Mouse (Mus musculus) liver, embryonic 14.5 days (tissue): ENCODE measurements around the gene Anxa8. TPM values are rescaled to one million over a fixed set of nuclear protein-coding genes. Genes with fewer than 3 reads are reported as not detected.

Experiments used
- ATAC-seq: fragments of 200-750 bp; cut with Nextera tagmentation; 2 replicates; pipeline ENCODE4 v1.8.0; 2017; ENCODE audit warnings: moderate number of reproducible peaks, mild to moderate bottlenecking, moderate library complexity; ENCODE audit not compliant: insufficient read depth
- DNase-seq, 3 experiments: peaks; one replicate each; pipeline ENCODE4 v3.0.0-alpha.2; 2012 to 2013; ENCODE audit warnings: low read depth in 3 of 3, low spot score in 3 of 3
- H3K27ac ChIP-seq: fragments of 300-500 bp; sonication (generic); 2 replicates; pipeline ENCODE4 v1.5.1; 2014; ENCODE audit warnings: moderate library complexity, mild to moderate bottlenecking, control low read depth, inconsistent platforms
- H3K27me3 ChIP-seq: fragments of 300-500 bp; sonication (generic); 2 replicates; pipeline ENCODE4 v1.6.1; 2014; ENCODE audit warnings: mild to moderate bottlenecking, low read length, moderate library complexity; ENCODE audit not compliant: control insufficient read depth, insufficient read depth
- H3K36me3 ChIP-seq: fragments of 300-500 bp; sonication (generic); replicated peaks from 2 replicates; pipeline ENCODE4 v1.6.1; 2014; ENCODE audit warnings: low read depth; ENCODE audit not compliant: control insufficient read depth, insufficient read depth
- H3K4me1 ChIP-seq, 2 experiments: fragments of 200-500 bp in 1 of 2; fragments of 300-500 bp in 1 of 2; sonication (generic) in 1 of 2; replicated peaks; 2 replicates each; pipeline ENCODE4 v1.6.1; 2012 to 2014; ENCODE audit warnings: antibody characterized with exemption in 1 of 2, inconsistent platforms in 1 of 2, low read length in 1 of 2; ENCODE audit not compliant: control insufficient read depth in 2 of 2, insufficient read depth in 2 of 2
- H3K4me2 ChIP-seq: fragments of 300-500 bp; sonication (generic); 2 replicates; pipeline ENCODE4 v1.6.1; 2014; ENCODE audit warnings: low read depth, mild to moderate bottlenecking, control low read depth, moderate library complexity
- H3K4me3 ChIP-seq, 2 experiments: fragments of 200-500 bp in 1 of 2; fragments of 300-500 bp in 1 of 2; sonication (generic) in 1 of 2; 2 replicates each; pipeline ENCODE4 v1.5.1; 2012 to 2014; ENCODE audit warnings: low read depth in 2 of 2, low read length in 2 of 2, mild to moderate bottlenecking in 2 of 2, control low read depth in 1 of 2, inconsistent platforms in 1 of 2, moderate library complexity in 1 of 2; ENCODE audit not compliant: insufficient read depth in 1 of 2
- H3K9ac ChIP-seq: fragments of 300-500 bp; sonication (generic); replicated peaks from 2 replicates; pipeline ENCODE4 v1.6.1; 2014; ENCODE audit warnings: mild to moderate bottlenecking, control low read depth, moderate library complexity
- H3K9me3 ChIP-seq: fragments of 300-500 bp; sonication (generic); 2 replicates; pipeline ENCODE4 v1.6.1; 2016; ENCODE audit warnings: low read length, mixed read lengths; ENCODE audit not compliant: control insufficient read depth
- CTCF ChIP-seq: IDR thresholded peaks from 2 replicates; pipeline ENCODE4 v1.5.1; 2016; ENCODE audit warnings: antibody characterized with exemption, low read depth, control low read depth
- EP300 ChIP-seq: IDR thresholded peaks from 2 replicates; pipeline ENCODE4 v1.6.1; 2016; ENCODE audit warnings: antibody characterized with exemption, low read depth
- WGBS: fragments of 180-500 bp; shearing (Covaris S2); extraction: QIAGEN DNeasy Blood & Tissue Kit; methylation state at CpG from one replicate; pipeline ENCODE4 v1.1.7; 2014; ENCODE audit not compliant: insufficient replicate concordance; 5-methylcytosine and 5-hydroxymethylcytosine counted together
- polyA plus RNA-seq, 2 experiments: library from polyadenylated mRNA; depleted of rRNA in 1 of 2; stranded (reverse) in 1 of 2; unstranded in 1 of 2; fragments of >200 nt; fragmentation: Nextera tagmentation in 1 of 2; extraction: Ambion mirVana in 1 of 2; gene quantifications; 2 replicates each; pipeline versions ENCODE4 v1.2.1 to v1.2.3; 2012 to 2014

Gene Anxa8
- polyA plus RNA-seq, 2 experiments: 0.06 TPM; not detected in 1

- 58% methylated on average over 6 of the region's 6 CpGs for WGBS
- DNase-seq: no peak
- no peak for TF ChIP-seq CTCF
- no peak for TF ChIP-seq EP300
These were observed 14.1 kb upstream of the Anxa8 start for GRCm38 (mm10) chr14:34071665-34072064.

GRCm38 (mm10) chr14:34075346-34075745 is 10.4 kb upstream of the Anxa8 start:
- H3K4me3 ChIP-seq: no peak overlapping the region

More at GRCm38 (mm10) chr14:34071665-34072064, 14.1 kb upstream of the Anxa8 start:
- no peak for ATAC-seq
- Histone ChIP-seq H3K9me3 (no peaks in the 10 kb centered on the region), H3K4me2 (no peak overlapping the region), H3K27me3 (no peaks in the 10 kb centered on the region), H3K9ac (no peak overlapping the region), H3K36me3 (no peaks in the 10 kb centered on the region), H3K4me1 (no peaks in the 10 kb centered on the region), H3K27ac (no peak overlapping the region), H3K4me3 (no peak overlapping the region)

GRCm38 (mm10) chr14:34077222-34077621 is 8.6 kb upstream of the Anxa8 start:
- Histone ChIP-seq H3K27ac (no peak overlapping the region), H3K36me3 (no peaks in the 10 kb centered on the region), H3K4me1 (no peaks in the 10 kb centered on the region), H3K9me3 (no peaks in the 10 kb centered on the region), H3K4me3 (no peak overlapping the region), H3K9ac (no peak overlapping the region), H3K27me3 (no peaks in the 10 kb centered on the region), H3K4me2 (no peak overlapping the region)
- 58% methylated on average over 5 of the region's 5 CpGs for WGBS
- ATAC-seq: no peak
- DNase-seq: no peak
- no peak for TF ChIP-seq EP300
- TF ChIP-seq CTCF: no peak

More at GRCm38 (mm10) chr14:34075346-34075745, 10.4 kb upstream of the Anxa8 start:
- Histone ChIP-seq H3K4me1 (no peaks in the 10 kb centered on the region), H3K4me2 (no peak overlapping the region), H3K27ac (no peak overlapping the region), H3K9me3 (no peaks in the 10 kb centered on the region), H3K27me3 (no peaks in the 10 kb centered on the region), H3K9ac (no peak overlapping the region), H3K36me3 (no peaks in the 10 kb centered on the region)
- no peak for TF ChIP-seq EP300
- TF ChIP-seq CTCF: no peak
- 39% methylated on average over 4 of the region's 4 CpGs for WGBS
- DNase-seq (no peak), ATAC-seq (no peak)

- Histone ChIP-seq H3K27me3 (no peaks in the 10 kb centered on the region), H3K4me3 (no peak overlapping the region), H3K27ac (no peak overlapping the region), H3K9me3 (no peaks in the 10 kb centered on the region), H3K4me2 (no peak overlapping the region), H3K4me1 (no peaks in the 10 kb centered on the region), H3K36me3 (no peaks in the 10 kb centered on the region), H3K9ac (no peak overlapping the region)
- ATAC-seq (no peak), DNase-seq (no peak)
- WGBS: 36% methylated on average over 4 of the region's 4 CpGs
- TF ChIP-seq CTCF (no peak), EP300 (no peak)
These were observed 7.5 kb upstream of the Anxa8 start for GRCm38 (mm10) chr14:34078293-34078692.

- H3K36me3 ChIP-seq: no peaks in the 10 kb centered on the region
These were observed 5.3 kb upstream of the Anxa8 start for GRCm38 (mm10) chr14:34080321-34080997.

More at GRCm38 (mm10) chr14:34080321-34080997, 5.3 kb upstream of the Anxa8 start:
- H3K4me3 ChIP-seq: no peak overlapping the region
- H3K27ac ChIP-seq: no peak overlapping the region
- 12% methylated on average over 11 of the region's 11 CpGs for WGBS
- no peak overlapping the region for H3K9ac ChIP-seq
- H3K4me2 ChIP-seq: no peak overlapping the region
- TF ChIP-seq CTCF: peak; percentile 83
- TF ChIP-seq EP300: no peak
- no peaks in the 10 kb centered on the region for H3K27me3 ChIP-seq
- peak; percentile 15 to 28 (median 28) for DNase-seq
- no peaks in the 10 kb centered on the region for H3K4me1 ChIP-seq
- ATAC-seq: no peak
- H3K9me3 ChIP-seq: no peaks in the 10 kb centered on the region
